Mouse (Mus musculus): ENCODE data around the gene Atp1a4.

Atp1a4 gene

GRCm38 (mm10) chr1:172258314-172258713 is at the start of gene Atp1a4:
Gene Atp1a4, minus strand, starts transcription at chr1:172258414.
- no peak for DNase-seq

- DNase-seq, result no peak
Observed at GRCm38 (mm10) chr1:172307936-172308335, 49.7 kb upstream of the Atp1a4 start.

- DNase-seq, result no peak
Observed at GRCm38 (mm10) chr1:172306885-172307284, 48.7 kb upstream of the Atp1a4 start.

GRCm38 (mm10) chr1:172306196-172306595 is 48.0 kb upstream of the Atp1a4 start:
- no peak for DNase-seq

GRCm38 (mm10) chr1:172305635-172306034 is 47.4 kb upstream of the Atp1a4 start:
- no peak for DNase-seq

- DNase-seq, result no peak
Observed at GRCm38 (mm10) chr1:172305153-172305552, 46.9 kb upstream of the Atp1a4 start.

- no peak for DNase-seq
Observed at GRCm38 (mm10) chr1:172304443-172304842, 46.2 kb upstream of the Atp1a4 start.

GRCm38 (mm10) chr1:172302851-172303250 is 44.6 kb upstream of the Atp1a4 start:
- no peak for DNase-seq

- DNase-seq, result no peak
Observed at GRCm38 (mm10) chr1:172302311-172302710, 44.1 kb upstream of the Atp1a4 start.

GRCm38 (mm10) chr1:172301180-172301579 is 43.0 kb upstream of the Atp1a4 start:
- no peak for DNase-seq

- no peak for DNase-seq
Observed at GRCm38 (mm10) chr1:172300247-172300646, 42.0 kb upstream of the Atp1a4 start.

- no peak for DNase-seq
Observed at GRCm38 (mm10) chr1:172299528-172299927, 41.3 kb upstream of the Atp1a4 start.

GRCm38 (mm10) chr1:172297611-172298537 is 39.7 kb upstream of the Atp1a4 start, which contains the start of gene Atp1a2:
Gene Atp1a2, minus strand, starts transcription at chr1:172298064.
- DNase-seq, result peak in 1 of 2 experiments; percentile 38

- DNase-seq, result peak; percentile 37 to 53
Observed at GRCm38 (mm10) chr1:172296816-172297510, 38.7 kb upstream of the Atp1a4 start.

- peak in 1 of 2 experiments; percentile 44 for DNase-seq
Observed at GRCm38 (mm10) chr1:172295751-172296197, 37.6 kb upstream of the Atp1a4 start.

- no peak for DNase-seq
Observed at GRCm38 (mm10) chr1:172293449-172293848, 35.2 kb upstream of the Atp1a4 start.

- DNase-seq, result no peak
Observed at GRCm38 (mm10) chr1:172292880-172293279, 34.7 kb upstream of the Atp1a4 start.

GRCm38 (mm10) chr1:172289617-172289946 is 31.4 kb upstream of the Atp1a4 start:
- DNase-seq, result no peak

GRCm38 (mm10) chr1:172288900-172289616 is 30.8 kb upstream of the Atp1a4 start:
- no peak for DNase-seq

- no peak for DNase-seq
Observed at GRCm38 (mm10) chr1:172286740-172287139, 28.5 kb upstream of the Atp1a4 start.

- DNase-seq, result no peak
Observed at GRCm38 (mm10) chr1:172284221-172284620, 26.0 kb upstream of the Atp1a4 start.

GRCm38 (mm10) chr1:172283073-172283472 is 24.9 kb upstream of the Atp1a4 start:
- DNase-seq, result no peak

Measured in cerebellum, postnatal 25 days (tissue).